Mouse (Mus musculus) heart, postnatal 0 days (tissue): ENCODE data around the gene Mapk1.

Source experiments
- CTCF ChIP-seq: IDR thresholded peaks from 2 replicates; pipeline ENCODE4 v1.5.1; 2016; ENCODE audit warnings: antibody characterized with exemption, control low read depth, low read depth
- EP300 ChIP-seq: IDR thresholded peaks from 2 replicates; pipeline ENCODE4 v1.6.1; 2016; ENCODE audit warnings: antibody characterized with exemption, low read depth

- no peak for TF ChIP-seq EP300
- no peak for TF ChIP-seq CTCF
Observed at GRCm38 (mm10) chr16:16982636-16983035, 546 bp upstream of the Mapk1 start.
